Mouse (Mus musculus) CD8-positive naive resting alpha-beta T cell, adult 2 months (primary cell): Measurements from ENCODE around the gene Lyve1.
"Not testable (repeated sequence)": the region's sequence is repeated elsewhere in the genome, so short reads cannot be mapped to it uniquely, and the experiment has no call there.

ENCODE experiments used
- DNase-seq, 2 experiments: peaks; one replicate each; pipeline ENCODE4 v3.0.0; 2022; ENCODE audit warnings: low read depth in 2 of 2, low spot score in 2 of 2

Lyve1 gene

GRCm38 (mm10) chr7:110862751-110863289 lies at the start of gene Lyve1:
TSS of gene Lyve1 (minus strand) at chr7:110863239.
- DNase-seq: no peak

GRCm38 (mm10) chr7:110908209-110909144 lies 45.4 kb upstream of the Lyve1 start:
- no peak for DNase-seq

GRCm38 (mm10) chr7:110906566-110906965 lies 43.5 kb upstream of the Lyve1 start:
- DNase-seq: no peak

- no peak for DNase-seq
These were observed 40.2 kb upstream of the Lyve1 start for GRCm38 (mm10) chr7:110903226-110903625.

GRCm38 (mm10) chr7:110897202-110897601 lies 34.2 kb upstream of the Lyve1 start:
- DNase-seq: no peak

GRCm38 (mm10) chr7:110896453-110896852 lies 33.4 kb upstream of the Lyve1 start:
- DNase-seq: no peak

- not testable (repeated sequence) for DNase-seq
These were observed 32.7 kb upstream of the Lyve1 start for GRCm38 (mm10) chr7:110895772-110896171.

GRCm38 (mm10) chr7:110894673-110895072 lies 31.6 kb upstream of the Lyve1 start:
- no peak for DNase-seq

- no peak for DNase-seq
These were observed 31.0 kb upstream of the Lyve1 start for GRCm38 (mm10) chr7:110893943-110894610.

- DNase-seq: no peak
These were observed 28.5 kb upstream of the Lyve1 start for GRCm38 (mm10) chr7:110891501-110891986.

GRCm38 (mm10) chr7:110881746-110882333 lies 18.8 kb upstream of the Lyve1 start:
- DNase-seq: no peak

GRCm38 (mm10) chr7:110878028-110878427 lies 15.0 kb upstream of the Lyve1 start:
- DNase-seq: no peak

- DNase-seq: no peak
These were observed 13.9 kb upstream of the Lyve1 start for GRCm38 (mm10) chr7:110876965-110877364.

- DNase-seq: no peak
These were observed 5.8 kb upstream of the Lyve1 start for GRCm38 (mm10) chr7:110868807-110869206.

GRCm38 (mm10) chr7:110867116-110867515 lies 4.1 kb upstream of the Lyve1 start:
- DNase-seq: no peak

- no peak for DNase-seq
These were observed 3.0 kb upstream of the Lyve1 start for GRCm38 (mm10) chr7:110866021-110866420.

GRCm38 (mm10) chr7:110865570-110865969 lies 2.5 kb upstream of the Lyve1 start:
- no peak for DNase-seq

- DNase-seq: no peak
These were observed 2.0 kb upstream of the Lyve1 start for GRCm38 (mm10) chr7:110865038-110865437.

- no peak for DNase-seq
These were observed 2.9 kb downstream of the Lyve1 start for GRCm38 (mm10) chr7:110860129-110860528.

- DNase-seq: no peak
These were observed 7.4 kb downstream of the Lyve1 start for GRCm38 (mm10) chr7:110855604-110856003.

GRCm38 (mm10) chr7:110854927-110855546 lies 8.0 kb downstream of the Lyve1 start:
- no peak for DNase-seq
